Mouse (Mus musculus) bone marrow, adult 2 months (tissue): Measurements from ENCODE around the gene Manf. TPM values are rescaled to one million over a fixed set of nuclear protein-coding genes. Genes with fewer than 3 reads are reported as not detected.

ENCODE experiments used
- H3K27ac ChIP-seq: fragments of 200-500 bp; 2 replicates; pipeline ENCODE4 v1.5.1; 2012; ENCODE audit warnings: low read depth, mild to moderate bottlenecking, control low read depth, inconsistent platforms, low read length; ENCODE audit not compliant: control insufficient read depth, poor library complexity, insufficient read depth
- H3K4me1 ChIP-seq: fragments of 200-500 bp; 2 replicates; pipeline ENCODE4 v1.6.1; 2011; ENCODE audit warnings: low read length; ENCODE audit not compliant: control insufficient read depth, insufficient read depth
- H3K4me3 ChIP-seq: fragments of 200-500 bp; replicated peaks from 2 replicates; pipeline ENCODE3; 2011; ENCODE audit warnings: mild to moderate bottlenecking, low read depth, low read length, control low read depth; ENCODE audit not compliant: control insufficient read depth
- CTCF ChIP-seq: fragments of 200-500 bp; IDR thresholded peaks from 2 replicates; pipeline ENCODE4 v1.5.1; 2011; ENCODE audit warnings: low read length, control low read depth; ENCODE audit not compliant: control insufficient read depth, insufficient read depth
- POLR2A ChIP-seq: fragments of 200-500 bp; IDR thresholded peaks from 2 replicates; pipeline ENCODE4 v1.6.1; 2011; ENCODE audit warnings: low read depth, mild to moderate bottlenecking, control low read depth, low read length, borderline replicate concordance; ENCODE audit not compliant: control insufficient read depth
- WGBS: fragments of 180-500 bp; shearing (Covaris S2); methylation state at CpG from one replicate; pipeline ENCODE4 v1.1.7; 2018; 5-methylcytosine and 5-hydroxymethylcytosine counted together
- polyA plus RNA-seq: library from polyadenylated mRNA; stranded (reverse); fragments of >200 nt; gene quantifications from 2 replicates; pipeline ENCODE4 v1.2.4, GENCODE M21; 2011; ENCODE audit warnings: low replicate concordance; ENCODE audit not compliant: missing spikeins, insufficient read depth, insufficient read length

Gene Manf
- polyA plus RNA-seq, 1 experiment, result 100 TPM

DNA sequence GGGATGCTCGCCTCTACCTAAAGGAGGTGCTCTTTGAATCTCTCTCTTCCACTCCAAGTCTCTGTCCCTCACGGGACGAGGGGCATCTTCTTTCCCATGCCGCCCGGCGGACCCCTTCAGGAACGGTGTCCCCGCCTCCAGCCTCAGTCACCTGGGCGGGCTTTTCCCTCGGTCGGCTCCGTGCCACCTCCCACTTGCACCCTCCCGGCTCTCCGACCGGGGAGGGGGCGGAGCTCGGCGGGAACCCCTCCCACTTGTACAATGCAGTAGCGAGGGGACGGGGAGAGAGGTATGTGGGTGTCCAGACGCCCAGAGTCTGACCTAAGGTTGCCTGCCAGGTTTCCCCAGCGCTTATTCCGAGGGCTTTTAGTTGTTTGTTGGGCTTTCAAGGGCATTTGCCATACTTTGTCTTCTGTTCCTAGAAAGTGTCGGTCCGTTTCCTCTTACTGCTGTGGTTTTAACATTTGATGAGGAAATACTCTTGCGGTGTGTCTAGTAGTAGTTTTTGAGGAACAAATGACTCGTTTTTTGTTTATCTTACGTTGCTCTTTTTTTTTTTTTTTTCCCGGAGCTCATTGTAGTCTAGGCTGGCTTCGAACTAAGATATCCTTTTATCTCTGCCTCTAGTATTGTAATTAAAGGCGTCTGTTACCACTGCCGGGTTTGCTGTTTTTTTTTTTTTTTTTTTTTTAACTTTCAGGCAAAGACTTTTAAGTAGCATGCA, 69.2 kb downstream of the Manf start:
- no peak; the same call in 1 of the 2 replicates for TF ChIP-seq POLR2A
- no peak for TF ChIP-seq CTCF
- peak overlapping the region; percentile 72 for H3K27ac ChIP-seq
- WGBS, result under 1% methylated on average over 32 of the region's 32 CpGs

DNA sequence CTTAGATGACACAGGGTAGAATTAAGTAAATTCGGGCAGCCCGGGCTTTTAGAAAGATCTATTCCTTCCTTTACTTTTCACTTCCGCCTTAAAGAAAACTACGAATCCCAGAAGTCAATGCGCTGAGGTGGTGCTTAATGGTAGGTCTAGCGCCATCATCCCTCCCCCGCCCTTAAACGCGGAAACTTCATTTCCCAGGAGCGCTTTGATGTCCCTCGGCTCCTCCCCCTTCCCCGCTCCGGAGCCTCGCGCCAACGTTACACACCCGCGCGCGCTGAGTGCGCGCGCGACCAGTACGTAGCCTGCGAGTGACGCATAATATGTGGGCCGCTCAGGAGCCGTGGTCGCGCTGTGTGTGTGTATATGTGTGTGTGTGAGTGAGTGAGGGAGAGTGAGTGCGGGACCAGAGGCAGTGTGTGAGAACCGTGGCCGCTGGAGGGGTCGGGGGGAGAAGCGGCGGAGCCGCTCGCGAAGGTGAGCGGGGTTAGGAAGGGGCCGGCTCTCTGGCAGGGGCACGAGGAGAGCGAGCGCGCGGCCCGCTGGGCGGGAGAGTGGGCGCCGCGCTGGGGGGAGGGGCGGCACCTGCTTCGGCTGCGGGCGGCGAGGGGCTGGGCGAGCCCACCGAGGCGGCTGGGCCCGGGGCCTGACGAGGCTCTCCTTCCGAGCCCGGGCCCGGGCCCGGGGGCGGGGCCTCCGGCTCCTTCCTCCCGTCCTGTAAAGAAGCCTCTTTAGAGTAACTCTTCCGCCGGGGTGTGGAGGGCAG, 70.0 kb downstream of the Manf start, which contains the start of gene Dcaf1:
Gene Dcaf1, plus strand, starts transcription at position 257 of the 763 bp plus-strand sequence.
- under 1% methylated on average over 68 of the region's 71 CpGs for WGBS
- H3K4me1 ChIP-seq, result no peaks in the 10 kb centered on the region; the same call in 1 of the 2 replicates
- H3K27ac ChIP-seq, result peak within 1 kb of the TSS; percentile 72
- TF ChIP-seq CTCF (no peak), POLR2A (peak; percentile 36; the same call in 1 of the 2 replicates)
- H3K4me3 ChIP-seq, result peak within 1 kb of the TSS; percentile 83

More for the DNA sequence above, 69.2 kb downstream of the Manf start:
- no peaks in the 10 kb centered on the region; the same call in 1 of the 2 replicates for H3K4me1 ChIP-seq
- H3K4me3 ChIP-seq, result peak overlapping the region; percentile 83

DNA sequence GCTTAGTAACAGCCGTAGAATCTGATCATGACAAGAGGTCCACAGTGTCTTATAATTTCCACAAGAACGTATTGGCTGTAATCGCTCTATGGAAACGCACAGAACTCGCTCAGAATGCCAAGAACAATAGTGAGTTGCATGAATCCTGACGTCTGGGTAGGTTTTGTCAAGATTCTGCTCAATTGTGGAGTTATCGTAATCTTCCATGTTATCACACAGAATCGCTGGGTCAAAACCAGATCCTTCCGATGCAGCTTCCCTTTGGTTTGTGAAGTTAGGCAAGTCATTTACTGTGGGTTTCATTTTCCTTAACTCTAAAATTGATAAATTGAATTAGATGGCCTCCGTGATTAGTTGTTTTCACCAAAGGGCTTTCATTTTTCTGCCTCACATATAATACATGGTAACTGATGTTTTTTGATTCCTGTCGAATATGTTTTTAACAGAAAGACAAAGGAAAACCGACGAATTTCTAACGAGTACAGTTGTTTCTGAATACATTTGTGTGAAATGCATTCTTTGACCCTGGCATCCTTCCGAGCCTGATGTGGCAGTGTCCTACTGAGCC, 70.6 kb downstream of the Manf start:
- 8% methylated on average over 15 of the region's 15 CpGs for WGBS
- TF ChIP-seq POLR2A (no peak), CTCF (no peak)
- Histone ChIP-seq H3K27ac (no peak overlapping the region), H3K4me1 (no peaks in the 10 kb centered on the region; the same call in 1 of the 2 replicates), H3K4me3 (peak overlapping the region; percentile 83)

DNA sequence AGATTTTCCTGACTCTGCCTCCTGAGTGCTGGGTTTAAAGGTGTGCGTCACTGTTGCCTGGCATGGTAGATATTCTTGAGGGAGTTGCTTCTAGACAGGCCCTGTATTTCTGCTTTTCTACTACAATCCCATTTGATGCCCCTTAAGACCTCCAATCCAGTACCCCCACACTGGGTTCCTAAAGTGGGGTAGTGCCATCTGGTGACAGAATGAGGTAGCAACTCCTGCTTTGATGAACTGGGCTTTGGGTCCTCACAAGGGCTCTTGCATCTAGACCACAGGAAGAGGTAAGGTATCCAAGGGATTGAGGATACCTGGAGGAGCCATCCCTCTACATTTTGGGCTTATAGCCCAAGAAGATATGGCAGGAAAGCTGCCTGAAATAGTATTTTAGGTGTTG, 72.6 kb downstream of the Manf start:
- 84% methylated on average over 1 of the region's 1 CpGs for WGBS

DNA sequence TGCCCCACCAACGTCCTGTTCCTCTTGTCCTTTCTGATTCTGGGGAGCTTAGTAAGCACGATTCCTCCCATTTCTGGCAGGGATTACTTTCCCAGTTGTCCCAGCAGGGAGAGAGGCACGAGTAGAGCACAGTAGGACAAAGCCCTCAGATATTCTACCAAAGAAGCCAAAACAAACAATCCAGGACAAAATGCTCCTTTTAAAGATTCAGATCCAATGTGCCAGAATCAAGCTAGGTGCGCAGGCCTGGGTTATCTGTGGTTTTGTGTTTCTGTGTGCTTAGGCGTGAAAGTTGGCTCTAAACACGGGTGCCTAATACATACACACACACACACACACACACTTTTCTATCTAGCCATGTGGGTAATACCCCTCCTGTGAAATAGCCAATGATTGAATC, 73.6 kb downstream of the Manf start:
- H3K4me3 ChIP-seq, result no peak overlapping the region
- WGBS, result 75% methylated on average over 6 of the region's 6 CpGs
- no peak overlapping the region for H3K27ac ChIP-seq
- no peaks in the 10 kb centered on the region; the same call in 1 of the 2 replicates for H3K4me1 ChIP-seq
- TF ChIP-seq POLR2A (no peak), CTCF (no peak)

More for the DNA sequence above, 72.6 kb downstream of the Manf start:
- TF ChIP-seq CTCF (peak; percentile 25; the same call in 1 of the 2 replicates), POLR2A (no peak)
- no peak overlapping the region for H3K4me3 ChIP-seq
- H3K27ac ChIP-seq, result no peak overlapping the region
- no peaks in the 10 kb centered on the region; the same call in 1 of the 2 replicates for H3K4me1 ChIP-seq

DNA sequence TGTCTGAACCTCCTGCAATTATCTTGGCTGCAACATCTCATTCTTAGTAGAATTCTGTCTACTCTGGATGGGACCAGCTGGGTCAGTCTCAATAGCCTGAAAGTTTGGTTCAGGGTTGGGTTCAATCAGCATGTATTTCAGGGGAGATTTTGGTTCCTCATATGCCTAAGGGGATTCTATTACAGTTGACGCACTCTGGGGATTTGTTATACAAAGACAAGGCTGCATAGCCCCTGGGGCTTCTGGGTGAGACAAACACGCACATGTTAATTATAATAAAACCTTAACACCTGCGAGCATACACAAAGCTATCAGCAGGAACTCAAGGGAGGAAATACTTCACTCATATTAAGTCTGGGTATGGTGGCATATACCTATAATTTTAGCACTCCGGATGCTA, 85.3 kb downstream of the Manf start:
- H3K4me3 ChIP-seq, result no peak overlapping the region

DNA sequence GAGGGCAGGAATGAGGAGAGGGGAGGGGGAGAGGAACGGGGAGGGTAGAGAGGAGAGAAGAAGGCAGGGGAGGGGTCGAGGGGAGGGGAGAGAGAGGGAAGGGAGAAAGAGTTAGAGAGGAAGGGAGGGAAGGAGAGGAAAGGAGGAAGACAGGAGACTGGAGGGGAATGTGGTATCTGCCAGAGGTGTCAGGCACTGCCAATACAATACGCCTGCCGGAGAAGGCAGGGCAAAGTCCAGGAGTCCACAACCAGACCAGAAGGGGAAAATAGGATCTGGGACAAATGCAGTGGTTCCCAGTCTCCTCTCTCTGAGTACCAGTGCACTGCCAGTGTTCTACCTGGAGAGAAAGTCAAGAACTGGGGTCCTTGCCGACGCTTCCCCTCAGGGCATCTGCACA, 100.9 kb downstream of the Manf start:
- 61% methylated on average over 6 of the region's 6 CpGs for WGBS
- Histone ChIP-seq H3K4me1 (peaks cover 2% of the 10 kb centered on the region; the same call in 1 of the 2 replicates), H3K27ac (no peak overlapping the region), H3K4me3 (no peak overlapping the region)
- TF ChIP-seq POLR2A (no peak), CTCF (no peak)

More for the DNA sequence above, 85.3 kb downstream of the Manf start:
- H3K4me1 ChIP-seq, result no peaks in the 10 kb centered on the region
- TF ChIP-seq CTCF (no peak), POLR2A (no peak)
- 82% methylated on average over 4 of the region's 4 CpGs for WGBS
- no peak overlapping the region for H3K27ac ChIP-seq

DNA sequence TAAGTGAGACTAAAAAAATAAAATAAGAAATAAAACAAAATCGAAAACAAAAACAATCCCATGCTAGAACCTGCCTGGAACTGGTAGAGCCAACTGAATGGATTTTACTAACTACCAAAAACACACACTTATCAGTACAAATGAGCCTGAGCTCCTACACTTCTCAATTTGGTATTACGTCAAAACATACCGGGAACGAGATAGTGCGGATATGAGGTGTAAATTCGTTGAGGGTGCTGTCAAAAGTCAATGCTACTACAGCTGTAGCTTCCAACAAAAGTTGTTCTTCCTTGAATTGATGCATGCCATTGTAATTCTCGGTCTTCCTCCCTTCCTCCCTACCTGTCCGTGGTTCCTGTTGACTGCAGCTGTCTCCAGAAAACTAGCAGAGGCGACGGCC, 102.4 kb downstream of the Manf start:
- TF ChIP-seq CTCF, result no peak
- TF ChIP-seq POLR2A, result no peak
- Histone ChIP-seq H3K27ac (no peak overlapping the region), H3K4me1 (peaks cover 2% of the 10 kb centered on the region; the same call in 1 of the 2 replicates), H3K4me3 (peak overlapping the region; percentile 89)
- WGBS, result 5% methylated on average over 10 of the region's 10 CpGs
